Mouse (Mus musculus) naive thymus-derived CD4-positive, alpha-beta T cell, adult 5 months (primary cell): ENCODE results near the gene Ar. TPM values are rescaled to one million over a fixed set of nuclear protein-coding genes. Genes with fewer than 3 reads are reported as not detected.

ENCODE experiments used
- polyA plus RNA-seq: library from polyadenylated mRNA; unstranded; fragments of 100-300 nt; shearing (Covaris generic); gene quantifications from one replicate; pipeline ENCODE4 v1.2.1, GENCODE M21; 2017

Gene Ar
- 1.4 TPM for polyA plus RNA-seq

DNA sequence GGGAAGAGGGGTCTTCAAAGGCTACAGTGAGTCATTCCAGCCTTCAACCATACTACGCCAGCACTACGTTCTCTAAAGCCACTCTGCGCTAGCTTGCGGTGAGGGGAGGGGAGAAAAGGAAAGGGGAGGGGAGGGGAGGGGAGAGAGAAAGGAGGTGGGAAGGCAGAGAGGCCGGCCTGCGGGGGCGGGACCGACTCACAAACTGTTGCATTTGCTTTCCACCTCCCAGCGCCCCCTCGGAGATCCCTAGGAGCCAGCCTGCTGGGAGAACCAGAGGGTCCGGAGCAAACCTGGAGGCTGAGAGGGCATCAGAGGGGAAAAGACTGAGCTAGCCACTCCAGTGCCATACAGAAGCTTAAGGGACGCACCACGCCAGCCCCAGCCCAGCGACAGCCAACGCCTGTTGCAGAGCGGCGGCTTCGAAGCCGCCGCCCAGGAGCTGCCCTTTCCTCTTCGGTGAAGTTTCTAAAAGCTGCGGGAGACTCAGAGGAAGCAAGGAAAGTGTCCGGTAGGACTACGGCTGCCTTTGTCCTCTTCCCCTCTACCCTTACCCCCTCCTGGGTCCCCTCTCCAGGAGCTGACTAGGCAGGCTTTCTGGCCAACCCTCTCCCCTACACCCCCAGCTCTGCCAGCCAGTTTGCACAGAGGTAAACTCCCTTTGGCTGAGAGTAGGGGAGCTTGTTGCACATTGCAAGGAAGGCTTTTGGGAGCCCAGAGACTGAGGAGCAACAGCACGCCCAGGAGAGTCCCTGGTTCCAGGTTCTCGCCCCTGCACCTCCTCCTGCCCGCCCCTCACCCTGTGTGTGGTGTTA, at the start of gene Ar:
Gene Ar (plus strand): TSS at position 239 of the 812 bp plus-strand sequence.

